Mouse (Mus musculus) ES-E14 (cell line): ENCODE measurements around the gene Gsta4.

ENCODE experiments used
- CHD2 ChIP-seq: IDR thresholded peaks from 2 replicates; pipeline ENCODE4 v1.6.1; 2014; ENCODE audit warnings: mild to moderate bottlenecking, low read depth, low read length, inconsistent platforms
- MAFK ChIP-seq: IDR thresholded peaks from 2 replicates; pipeline ENCODE4 v1.6.1; 2014; ENCODE audit warnings: mild to moderate bottlenecking, low read depth, low read length, inconsistent platforms; ENCODE audit not compliant: insufficient read depth
- ZC3H11A ChIP-seq: IDR thresholded peaks from 2 replicates; pipeline ENCODE4 v1.6.1; 2012; ENCODE audit warnings: low read depth, mild to moderate bottlenecking, inconsistent platforms, low read length, borderline replicate concordance

GRCm38 (mm10) chr9:78135658-78136057, 46.9 kb upstream of the Gsta4 start:
- TF ChIP-seq MAFK: no peak
- TF ChIP-seq ZC3H11A: no peak
- TF ChIP-seq CHD2: no peak
